Mouse (Mus musculus): ENCODE measurements around the gene Nae1.

Gene Nae1

GRCm38 (mm10) chr8:104533551-104533950 is 886 bp downstream of the Nae1 start:
- no peak for DNase-seq (ENCODE audit: low read depth in 1 of 2, low spot score in 2 of 2)

DNA sequence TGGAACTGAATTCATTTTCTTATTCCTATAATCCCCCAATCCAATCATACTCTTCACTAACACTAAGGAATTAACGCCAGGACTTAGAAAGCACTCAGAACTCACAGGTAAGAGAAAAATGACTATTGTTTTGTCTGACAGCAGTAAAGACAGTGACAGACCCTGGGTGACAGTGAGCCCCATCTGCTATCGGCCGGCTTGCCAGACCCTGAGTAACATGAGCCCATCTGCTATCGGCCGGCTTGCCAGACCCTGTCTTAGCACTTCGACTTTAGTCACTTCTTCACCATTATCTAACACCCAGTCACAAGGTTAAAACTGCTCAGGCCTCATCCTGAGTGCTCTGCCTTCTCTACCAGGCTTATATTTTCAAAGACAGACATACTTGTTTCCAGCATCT is 4.8 kb downstream of the Nae1 start:
- DNase-seq (ENCODE audit: low read depth in 1 of 2, low spot score in 2 of 2), result no peak

DNA sequence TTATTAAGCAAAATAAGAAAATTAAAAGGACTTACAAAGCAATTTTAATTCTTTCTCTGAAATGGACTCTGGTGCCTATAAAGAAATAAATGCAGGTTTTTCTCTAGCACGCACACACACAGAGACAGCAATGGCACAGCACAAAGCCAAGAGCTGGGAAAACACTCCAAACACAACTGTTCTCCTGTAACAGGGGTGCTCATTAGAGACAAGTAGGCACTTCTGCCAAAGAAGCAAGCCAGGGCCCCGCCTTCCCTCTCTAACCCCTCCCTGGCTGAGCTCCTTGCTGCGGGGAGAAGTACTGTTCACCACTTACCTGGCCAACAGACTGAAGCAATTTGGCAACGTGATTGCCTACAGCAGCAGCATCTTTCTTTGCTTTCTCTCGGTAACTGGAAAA is 16.6 kb downstream of the Nae1 start:
- no peak for DNase-seq (ENCODE audit: low read depth in 1 of 2, low spot score in 2 of 2)

GRCm38 (mm10) chr8:104510134-104510533 is 24.3 kb downstream of the Nae1 start:
- DNase-seq (ENCODE audit: low read depth in 1 of 2, low spot score in 2 of 2), result no peak

DNA sequence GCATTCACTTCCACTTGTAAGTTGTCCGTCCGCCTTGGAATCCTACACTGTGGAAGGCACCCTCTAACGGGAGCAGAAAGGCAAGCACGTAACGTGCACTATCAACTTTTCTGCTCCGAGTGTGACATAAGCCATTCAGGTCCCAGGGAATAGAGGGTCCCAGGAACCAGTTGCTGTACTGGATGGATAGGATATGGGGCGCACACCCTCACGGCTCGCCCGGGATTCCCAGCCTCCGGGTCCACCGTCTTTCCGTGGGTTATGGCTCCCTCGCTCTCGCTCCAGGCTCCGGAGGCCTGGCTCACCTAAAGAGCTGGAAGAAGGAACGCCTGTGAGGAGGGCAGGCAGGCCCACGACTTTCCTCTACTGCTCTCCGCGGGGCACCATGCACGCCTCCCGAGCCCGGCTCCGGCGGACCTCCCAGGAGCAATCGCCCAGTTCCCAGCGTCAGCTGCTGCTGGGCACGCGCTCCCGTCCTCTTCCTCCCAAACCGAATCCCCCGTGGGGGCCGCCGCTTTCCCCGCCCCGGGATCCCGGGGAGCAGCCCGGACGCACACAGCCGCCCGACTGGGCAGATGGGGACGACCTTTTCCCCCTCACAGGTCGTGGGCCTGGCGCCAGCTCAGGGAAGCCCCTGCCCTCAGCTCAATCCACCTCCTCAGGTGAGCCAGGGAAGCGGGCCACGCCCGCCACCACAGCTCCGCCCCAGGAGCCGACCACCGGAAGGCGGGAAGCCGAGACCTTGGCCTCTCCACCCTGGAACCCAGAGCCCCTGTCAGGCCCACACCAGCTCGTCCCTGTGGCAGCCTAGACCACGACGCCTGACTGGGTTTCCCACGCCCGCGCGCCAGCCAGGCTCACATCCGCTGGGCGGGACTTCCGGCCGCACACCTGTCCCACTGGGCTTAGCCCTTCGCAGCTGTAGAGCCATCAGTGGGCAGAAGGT is 25.1 kb downstream of the Nae1 start, which contains the start of gene Terb1:
Gene Terb1 (minus strand): TSS at position 850 of the 946 bp plus-strand sequence.
- no peak for DNase-seq (ENCODE audit: low read depth in 1 of 2, low spot score in 2 of 2)

GRCm38 (mm10) chr8:104479091-104479490 is 55.3 kb downstream of the Nae1 start:
- no peak for DNase-seq (ENCODE audit: low read depth in 1 of 2, low spot score in 2 of 2)

DNA sequence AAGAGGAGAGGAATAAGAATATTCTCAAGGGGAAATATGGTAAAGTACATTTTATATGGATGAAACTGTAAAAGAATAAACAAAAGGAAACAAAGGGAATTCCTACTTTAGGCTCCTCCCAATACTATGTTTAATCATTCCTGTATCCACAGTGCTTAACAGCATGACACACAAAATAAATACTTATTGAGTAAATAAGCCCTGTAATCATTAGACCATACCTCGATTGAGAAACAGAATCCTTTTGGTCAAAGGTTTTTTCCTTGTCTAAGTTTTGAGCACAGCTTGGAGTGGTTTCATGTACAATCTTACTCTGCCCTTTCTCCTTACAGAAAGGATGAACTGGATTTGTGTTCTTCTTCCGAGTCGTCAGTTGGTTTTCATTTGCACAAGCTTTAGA is 62.0 kb downstream of the Nae1 start:
- DNase-seq (ENCODE audit: low read depth in 1 of 2, low spot score in 2 of 2), result no peak

DNA sequence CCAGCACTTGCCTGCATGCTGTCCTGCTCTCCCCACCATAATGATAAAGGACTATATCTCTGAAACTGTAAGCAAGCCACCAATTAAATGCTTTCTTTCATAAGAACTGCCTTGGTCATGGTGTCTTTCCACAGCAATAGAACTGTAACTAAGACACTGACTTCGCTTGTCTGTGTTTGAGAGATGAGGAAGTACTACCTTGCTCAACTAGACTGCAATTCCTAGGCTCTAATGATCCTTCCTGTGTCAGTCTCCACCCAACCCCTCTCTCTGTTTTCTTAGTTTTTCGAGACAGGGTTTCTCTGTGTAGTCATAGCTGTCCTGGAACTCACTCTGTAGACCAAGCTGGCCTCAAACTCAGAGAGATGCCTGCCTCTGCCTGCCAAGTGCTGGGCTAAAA is 67.0 kb downstream of the Nae1 start:
- no peak for DNase-seq (ENCODE audit: low read depth in 1 of 2, low spot score in 2 of 2)
